Mouse (Mus musculus): Measurements from ENCODE around the gene Rapgef3.

Rapgef3 gene

DNA sequence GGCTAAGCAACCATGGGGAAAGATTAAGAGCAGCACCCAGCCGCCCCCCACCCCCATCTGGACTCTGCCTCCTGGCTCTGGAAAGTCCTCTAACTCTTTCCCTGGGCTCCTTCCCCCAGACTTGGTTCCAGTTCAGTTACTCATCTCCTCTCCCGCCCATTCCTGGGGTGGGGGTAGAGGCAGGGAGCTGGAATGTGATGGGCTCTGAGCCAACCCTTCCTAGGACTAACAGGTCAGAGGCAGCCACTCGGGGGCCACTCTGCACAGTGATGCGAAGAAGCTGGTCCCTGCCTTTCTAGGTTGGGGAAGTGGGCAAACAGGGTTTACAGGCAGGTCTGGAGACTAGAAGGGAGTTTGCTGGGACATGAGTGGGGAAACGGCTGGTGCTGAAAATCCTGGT, 5.3 kb upstream of the Rapgef3 start:
- no peak for DNase-seq (ENCODE audit: low read depth, low spot score)

DNA sequence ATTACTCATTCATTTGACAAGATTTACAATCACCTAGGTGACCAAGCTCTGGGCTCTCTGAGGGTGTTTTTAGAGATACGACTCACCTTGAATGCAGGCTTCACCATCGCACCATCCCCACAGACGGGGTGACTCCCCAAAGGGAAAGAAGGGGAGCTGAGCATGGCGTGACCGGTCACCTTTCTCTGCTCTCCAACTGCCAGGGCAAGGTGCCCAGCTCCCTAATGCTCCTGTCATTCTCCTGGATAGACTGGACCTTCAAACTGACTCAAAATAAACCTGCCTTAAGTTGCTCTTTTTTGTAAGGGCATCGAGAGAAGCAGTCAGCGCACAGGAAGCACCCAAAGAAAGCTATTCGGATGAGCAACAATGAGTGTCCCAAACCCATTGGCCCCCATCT, 2.5 kb upstream of the Rapgef3 start:
- no peak for DNase-seq (ENCODE audit: low read depth, low spot score)

DNA sequence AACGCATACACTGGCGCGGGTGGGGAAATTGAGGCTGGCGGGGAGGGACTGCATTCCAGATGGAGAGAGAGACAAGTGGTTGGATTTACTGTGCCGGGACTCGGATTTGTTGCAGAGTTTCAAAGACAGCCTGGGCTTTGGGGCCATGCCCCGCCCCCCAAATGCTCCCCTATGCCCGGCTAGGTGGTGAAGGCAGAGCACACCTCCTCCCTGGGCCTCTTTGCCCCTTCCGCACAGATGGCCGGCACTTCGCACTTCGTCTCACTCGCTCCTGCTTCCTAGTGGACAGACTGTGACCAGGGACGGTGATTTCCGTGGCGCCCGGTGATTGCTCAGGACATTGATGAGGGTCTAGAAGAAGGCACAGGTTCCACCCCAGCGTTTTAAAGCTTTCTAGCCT, 420 bp upstream of the Rapgef3 start:
- no peak for DNase-seq (ENCODE audit: low read depth, low spot score)

DNA sequence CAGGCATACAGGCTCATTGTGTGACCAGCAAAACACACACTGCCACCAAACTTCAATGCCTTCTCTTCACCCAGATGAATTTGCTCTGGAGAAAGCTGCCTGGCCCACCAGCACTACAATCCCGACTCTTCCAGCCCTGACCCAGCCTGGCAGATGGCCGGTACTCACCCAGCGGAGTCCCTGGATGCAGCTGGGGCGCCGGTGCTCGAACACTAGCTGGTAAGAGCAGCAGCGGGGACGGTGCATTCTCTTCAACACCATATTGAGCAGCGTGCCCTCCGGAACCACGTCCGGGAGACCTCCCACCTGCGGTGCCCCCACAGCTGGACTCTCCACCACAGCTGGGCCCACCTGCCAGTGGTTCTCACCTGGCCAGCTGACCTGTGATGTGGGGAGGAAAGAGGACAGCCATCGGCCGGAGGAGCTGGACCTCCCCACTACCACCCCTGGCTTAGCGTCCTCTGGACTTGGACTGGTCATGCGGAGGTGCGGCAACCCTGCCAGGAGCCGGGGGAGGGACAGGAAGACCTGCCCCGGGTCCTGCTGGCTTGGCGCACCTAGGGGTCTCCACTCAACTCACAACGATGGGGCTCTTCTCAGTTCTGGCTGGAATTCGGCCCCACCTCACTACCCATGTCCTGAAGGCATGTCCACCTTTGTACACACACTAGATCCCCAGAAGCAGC, 1.0 kb downstream of the Rapgef3 start:
- DNase-seq (ENCODE audit: low read depth, low spot score), result no peak

DNA sequence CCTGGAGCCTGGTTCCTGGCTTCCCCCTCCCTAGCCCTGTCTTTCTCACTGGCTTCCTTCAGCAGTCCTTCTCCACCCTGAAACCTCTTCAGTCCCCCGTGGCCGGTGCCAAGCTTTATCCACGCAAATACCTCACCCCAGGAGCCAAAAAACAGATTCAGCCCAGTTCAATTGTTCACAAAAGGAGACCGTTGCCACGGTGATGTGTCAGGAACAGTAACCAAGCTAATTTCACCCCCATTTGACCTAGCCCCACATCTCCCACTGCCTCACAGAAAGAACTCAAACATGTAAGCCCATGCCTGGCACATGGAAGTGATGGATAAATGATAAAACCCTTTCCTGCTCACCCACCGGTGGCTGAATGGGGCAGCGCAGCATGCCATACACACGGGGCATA, 1.6 kb downstream of the Rapgef3 start:
- no peak for DNase-seq (ENCODE audit: low read depth, low spot score)

DNA sequence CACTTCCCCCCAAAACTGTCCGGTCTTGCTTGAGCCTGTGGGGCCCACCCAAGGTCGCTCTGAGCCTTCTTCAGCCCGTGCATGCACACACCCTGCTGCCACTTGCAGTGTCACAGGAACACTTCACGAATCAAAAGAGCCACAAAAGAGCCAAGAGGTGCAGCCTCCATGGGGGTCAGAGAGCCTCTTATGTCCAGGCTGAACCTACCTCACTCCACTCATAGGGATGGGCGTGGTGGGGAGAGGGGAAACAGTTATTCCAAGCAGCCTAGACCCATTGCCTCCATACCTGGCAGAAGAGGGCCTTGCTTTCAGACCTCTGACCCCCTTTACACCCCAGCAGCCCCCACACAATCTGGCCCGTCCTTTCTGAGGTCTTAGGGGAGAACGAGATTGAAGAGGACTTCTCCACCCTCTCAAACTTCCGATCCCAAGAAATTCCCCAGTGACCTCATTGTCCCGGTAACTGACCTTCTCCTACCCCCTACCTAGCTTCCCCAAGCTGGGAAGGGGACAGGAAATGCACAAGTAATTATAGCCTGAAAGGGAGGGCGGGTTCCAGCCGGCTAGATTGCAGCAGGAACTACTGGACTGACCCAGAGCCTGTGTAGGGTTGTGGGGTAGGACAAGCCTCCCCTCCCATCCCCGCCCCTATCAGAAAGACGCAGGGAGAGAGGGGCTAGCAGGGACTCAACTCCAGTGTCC, 2.5 kb downstream of the Rapgef3 start:
- DNase-seq (ENCODE audit: low read depth, low spot score), result no peak

DNA sequence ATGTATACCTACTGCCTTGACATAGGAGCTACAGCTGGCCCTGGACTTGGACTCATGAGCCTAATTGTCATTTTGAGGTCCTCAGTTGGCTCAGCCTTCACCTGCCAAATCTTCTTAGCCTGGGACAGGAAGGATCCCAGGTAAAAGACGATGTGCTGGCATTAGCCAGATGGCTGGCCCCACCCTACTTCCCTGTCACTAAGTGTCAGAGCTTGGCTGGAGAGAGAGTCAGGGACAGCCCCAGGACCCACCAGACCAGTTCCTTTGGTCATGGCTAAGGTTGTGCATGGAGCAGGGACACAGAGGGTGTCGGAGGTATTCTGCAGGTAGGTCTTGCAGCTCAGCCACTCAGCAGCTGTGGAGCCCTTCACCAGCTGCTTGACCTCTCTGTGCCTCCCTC, 3.2 kb downstream of the Rapgef3 start:
- no peak for DNase-seq (ENCODE audit: low read depth, low spot score)

DNA sequence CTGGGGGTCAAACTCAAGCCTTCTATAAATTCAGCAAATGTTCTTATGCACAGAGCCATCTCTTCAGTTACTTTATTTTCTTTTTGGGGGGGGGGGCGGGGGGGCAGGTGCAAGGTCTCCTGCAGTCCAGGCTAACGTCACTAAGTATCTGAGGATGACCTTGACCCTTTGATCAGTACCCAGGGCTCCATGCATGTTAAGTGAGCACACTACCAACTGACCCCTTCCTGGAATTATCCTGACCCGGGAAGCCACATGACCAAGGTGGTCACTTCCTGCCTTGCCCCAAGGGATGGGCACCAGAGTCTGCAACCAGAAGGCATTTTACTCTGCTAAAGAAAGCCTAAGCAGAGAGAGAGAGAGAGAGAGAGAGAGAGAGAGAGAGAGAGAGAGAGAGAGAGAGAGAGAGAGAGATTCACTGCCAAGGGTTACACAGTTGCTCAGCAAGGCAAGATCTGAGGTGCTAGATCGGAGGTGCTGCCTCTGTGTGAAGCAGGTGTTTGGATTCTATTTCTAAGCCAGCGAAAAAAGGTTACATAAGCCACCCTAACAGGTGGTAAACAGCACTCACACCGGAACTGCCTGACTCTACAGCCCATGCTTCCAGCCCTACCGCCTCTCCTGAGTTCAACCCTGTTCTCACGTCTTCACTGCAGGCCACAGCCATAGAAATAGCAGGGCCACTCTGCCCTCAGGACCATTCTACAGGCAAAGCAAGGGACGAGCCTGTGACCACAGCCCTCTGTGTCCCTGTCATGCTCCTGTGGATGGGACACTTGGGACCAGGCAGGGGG, 4.3 kb downstream of the Rapgef3 start:
- no peak for DNase-seq (ENCODE audit: low read depth, low spot score)

DNA sequence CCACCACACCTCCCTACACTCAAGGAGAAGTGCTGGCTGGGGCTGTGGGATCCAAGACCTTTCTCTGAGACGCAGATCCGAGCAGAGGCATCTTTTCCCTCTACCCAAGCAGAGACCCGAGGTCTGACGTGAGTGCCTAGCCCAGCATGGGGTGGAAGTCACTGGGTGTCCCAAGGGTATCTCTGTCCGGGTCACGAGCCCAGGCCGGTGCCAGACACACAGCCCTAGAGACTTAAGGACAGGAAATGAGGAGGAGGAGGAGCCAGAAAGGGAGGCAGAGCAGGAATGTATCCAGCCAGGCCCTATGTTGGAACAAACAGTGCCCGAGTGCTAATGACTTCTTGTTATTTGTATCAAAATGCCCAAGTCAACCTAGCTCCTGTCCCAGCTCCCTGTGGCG, 5.0 kb downstream of the Rapgef3 start:
- no peak for DNase-seq (ENCODE audit: low read depth, low spot score)

DNA sequence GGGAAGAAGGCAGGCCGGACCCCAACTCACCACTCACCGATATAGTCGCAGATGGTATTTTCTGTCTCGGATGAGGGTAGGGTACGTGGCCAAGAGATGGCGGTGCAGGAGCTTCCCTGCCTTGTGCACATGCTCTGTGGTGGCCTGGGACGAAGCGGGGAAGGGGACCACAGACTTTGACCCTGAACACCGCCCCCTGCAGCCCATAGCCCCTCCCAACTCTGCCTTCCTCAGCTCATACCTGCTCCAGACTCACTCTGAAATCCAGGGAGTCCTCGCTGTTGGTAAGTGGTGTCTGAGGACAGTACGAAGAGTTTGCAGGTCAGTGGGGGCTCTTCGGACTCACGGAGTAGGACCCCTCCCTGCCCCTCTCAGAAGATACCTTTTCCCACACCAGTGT, 6.3 kb downstream of the Rapgef3 start:
- DNase-seq (ENCODE audit: low read depth, low spot score), result no peak

DNA sequence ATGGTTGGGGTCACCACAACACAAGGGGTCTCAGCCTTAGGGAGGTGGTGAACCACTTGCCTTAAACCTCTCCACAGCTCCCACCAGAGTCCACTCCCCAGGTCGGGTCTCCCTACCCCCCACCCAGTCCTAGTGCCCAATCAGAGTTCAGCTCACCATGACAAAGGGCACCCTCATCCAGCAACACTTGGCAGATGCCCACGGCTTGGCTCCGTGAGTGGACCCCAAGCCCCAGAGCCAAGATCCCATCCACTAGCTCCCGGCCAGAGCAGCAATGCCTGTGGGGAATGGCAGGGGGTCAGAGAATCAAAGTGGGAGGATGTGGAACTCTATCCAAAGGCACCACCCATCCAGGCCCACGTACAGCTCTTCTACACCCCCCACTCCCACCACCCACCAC, 6.8 kb downstream of the Rapgef3 start:
- DNase-seq (ENCODE audit: low read depth, low spot score), result no peak

DNA sequence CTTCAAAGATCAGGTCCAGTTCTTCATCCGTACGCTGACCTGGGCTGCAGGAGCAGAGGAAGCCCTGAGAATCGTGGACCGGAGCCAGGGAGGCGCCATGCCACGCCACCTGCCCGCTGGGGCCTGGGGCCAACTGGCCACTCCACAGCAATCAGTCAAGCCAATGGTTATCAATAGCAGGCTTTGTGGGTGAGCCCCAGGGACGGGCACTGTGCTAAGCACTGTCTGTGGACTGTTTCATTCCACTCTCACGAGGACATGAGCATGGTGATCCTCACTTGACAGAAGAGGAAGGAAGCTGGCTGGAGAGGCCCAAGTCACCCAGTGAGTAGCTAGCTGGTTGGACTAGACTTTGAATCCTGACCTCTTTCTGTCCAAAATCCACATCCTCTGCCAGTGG, 7.8 kb downstream of the Rapgef3 start:
- DNase-seq (ENCODE audit: low read depth, low spot score), result peak; percentile 62

DNA sequence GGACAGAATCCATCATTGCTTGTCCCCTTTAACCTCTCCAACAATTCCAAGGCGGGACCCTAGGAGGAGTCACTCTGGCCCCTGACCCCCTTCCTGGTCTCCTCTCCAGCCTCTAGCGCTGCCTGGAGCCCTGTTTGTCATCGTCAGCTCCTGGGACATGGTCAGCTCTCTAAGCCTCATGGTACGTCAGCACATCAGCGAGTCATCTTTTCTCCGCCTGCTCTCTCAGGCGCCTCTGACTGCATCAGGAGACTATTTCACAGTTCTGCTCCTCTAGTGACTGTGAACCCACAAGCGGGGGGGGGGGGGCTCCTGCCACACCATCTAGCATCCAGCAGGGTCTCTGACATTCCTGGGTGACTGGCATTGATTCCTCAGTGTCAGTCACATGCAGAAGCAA, 12.4 kb downstream of the Rapgef3 start:
- DNase-seq (ENCODE audit: low read depth, low spot score), result no peak

DNA sequence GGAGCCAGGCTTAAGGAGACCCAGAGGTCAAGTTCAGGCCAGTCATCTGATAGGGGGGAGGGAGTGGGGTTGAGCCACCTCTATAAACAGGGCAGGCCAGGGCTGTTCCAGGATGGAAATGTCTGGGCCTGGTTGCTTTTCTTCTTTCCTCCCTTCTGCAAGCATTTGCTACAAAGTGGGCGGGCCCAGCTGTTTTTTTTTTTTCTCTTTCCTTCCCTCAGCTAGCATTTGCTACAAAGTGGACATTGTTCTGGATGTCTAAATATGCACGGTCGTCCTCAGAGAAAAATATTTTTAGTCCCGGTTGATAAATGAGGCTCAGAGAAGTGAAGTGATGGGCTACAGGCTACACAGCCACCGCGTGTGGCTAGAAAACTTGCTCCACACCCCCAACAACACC, 13.3 kb downstream of the Rapgef3 start:
- DNase-seq (ENCODE audit: low read depth, low spot score), result no peak

DNA sequence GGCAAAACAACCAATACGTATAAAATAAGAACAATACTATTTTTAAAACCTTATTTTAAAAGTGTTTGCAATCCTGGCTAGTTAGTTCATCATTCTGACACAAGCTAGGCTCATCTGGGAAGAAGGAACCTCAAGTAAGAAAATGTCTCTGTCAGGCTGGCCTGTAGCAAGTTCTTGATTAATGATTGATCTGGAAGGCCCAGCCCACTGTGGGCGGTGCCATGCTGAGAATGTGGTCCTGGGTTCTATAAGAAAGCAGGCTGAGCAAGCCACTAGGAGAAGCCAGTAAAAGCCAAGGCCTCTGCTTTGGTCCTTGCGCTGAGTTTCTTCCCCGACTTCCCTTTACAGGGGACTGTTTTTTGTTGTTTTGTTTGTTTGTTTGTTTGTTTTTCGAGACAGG, 15.3 kb downstream of the Rapgef3 start:
- no peak for DNase-seq (ENCODE audit: low read depth, low spot score)

DNA sequence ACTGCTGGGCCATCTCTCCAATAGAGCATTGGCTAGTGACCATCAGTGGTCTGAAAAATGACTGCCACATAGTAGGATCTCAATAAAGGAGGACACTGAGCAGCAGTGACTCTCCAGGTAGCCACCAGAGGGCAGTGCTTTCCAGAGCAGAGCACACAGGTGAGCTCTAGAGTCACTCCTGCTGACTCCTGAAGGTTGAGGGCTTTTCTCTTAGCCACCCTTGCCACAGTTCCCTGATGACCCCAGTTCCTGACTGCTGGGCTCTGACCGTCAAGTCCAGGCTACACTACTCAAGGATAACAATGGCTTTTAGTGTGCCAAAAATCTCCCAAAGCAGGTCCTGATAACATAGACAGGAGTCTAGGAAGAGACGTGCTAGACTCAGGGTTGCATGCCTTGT, 16.1 kb downstream of the Rapgef3 start:
- DNase-seq (ENCODE audit: low read depth, low spot score), result no peak

DNA sequence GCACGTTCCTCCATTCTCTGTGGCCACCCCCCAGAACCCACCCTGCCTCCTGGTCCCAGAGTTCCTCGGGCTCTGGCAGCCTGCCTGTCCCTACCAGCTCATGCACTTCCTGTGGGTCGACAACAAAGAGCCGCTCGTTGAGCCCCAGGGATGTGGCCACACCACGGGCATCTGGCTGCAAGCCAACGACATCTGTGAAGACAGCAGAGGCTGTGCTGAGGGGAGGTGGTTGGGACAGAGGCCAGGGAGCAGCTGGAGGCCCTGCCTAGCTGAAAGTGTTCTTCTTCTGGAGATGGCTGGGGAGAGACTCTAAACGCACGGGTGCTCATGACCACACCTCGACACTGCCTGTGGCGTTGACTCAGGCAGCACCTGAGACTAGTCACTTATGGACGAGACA, 17.1 kb downstream of the Rapgef3 start:
- peak; percentile 69 for DNase-seq (ENCODE audit: low read depth, low spot score)

DNA sequence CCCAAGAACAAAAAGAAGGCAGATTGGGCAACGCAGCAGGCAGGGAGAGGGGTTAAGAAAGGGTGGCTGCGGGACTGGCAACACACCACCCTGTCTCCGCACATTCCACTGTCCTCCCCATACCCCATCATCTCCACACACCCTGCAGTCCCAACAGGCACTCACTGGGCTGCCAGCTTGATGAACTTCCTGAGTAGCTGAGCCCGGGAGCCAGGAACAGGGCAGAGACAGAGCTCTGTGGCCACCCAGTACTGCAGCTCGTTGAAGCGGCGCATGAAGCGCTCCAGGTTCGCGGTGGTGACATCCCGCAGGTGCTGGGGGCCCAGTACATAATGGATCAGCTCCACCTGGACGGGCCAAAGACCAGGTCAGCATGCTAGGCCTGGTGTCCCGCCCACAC, 17.9 kb downstream of the Rapgef3 start:
- DNase-seq (ENCODE audit: low read depth, low spot score), result no peak

DNA sequence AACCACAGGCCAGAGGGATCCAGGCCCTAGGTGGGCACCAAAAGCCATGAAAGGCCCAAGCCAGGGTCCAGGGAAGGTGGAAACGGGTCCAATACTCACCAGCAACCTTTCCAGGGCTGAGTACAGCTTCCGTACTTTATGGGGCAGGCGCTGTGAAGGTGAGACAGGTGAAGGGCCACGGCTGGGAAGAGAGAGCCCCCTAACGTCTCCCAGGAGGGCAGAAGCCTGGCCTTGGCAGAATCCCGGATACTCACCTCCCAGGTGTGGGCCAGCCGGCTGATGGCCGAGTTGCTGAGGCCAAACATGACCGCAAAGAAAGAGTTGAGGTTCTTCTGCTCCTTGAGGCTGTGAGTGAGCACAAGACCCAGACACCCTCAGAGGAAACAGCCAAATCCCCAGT, 18.4 kb downstream of the Rapgef3 start:
- no peak for DNase-seq (ENCODE audit: low read depth, low spot score)

DNA sequence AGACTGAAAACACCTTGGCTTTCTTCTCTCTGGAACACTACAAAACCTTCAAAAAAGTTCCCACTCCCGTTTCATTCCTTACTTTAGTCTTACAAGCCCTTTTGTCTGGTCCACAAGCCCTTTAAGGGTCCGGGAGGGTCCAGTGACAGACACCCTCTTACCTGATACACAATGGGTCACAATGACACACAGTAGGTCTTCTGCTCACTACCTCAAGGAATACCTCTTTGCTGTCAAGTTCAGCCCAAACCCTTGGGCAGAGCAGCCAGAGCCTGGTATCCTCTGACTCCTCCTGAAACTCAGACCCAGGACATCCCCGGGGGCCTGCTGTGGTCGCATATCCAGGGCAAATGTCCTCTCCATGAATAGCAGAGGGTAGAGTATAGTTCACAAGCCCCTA, 18.8 kb downstream of the Rapgef3 start:
- no peak for DNase-seq (ENCODE audit: low read depth, low spot score)

DNA sequence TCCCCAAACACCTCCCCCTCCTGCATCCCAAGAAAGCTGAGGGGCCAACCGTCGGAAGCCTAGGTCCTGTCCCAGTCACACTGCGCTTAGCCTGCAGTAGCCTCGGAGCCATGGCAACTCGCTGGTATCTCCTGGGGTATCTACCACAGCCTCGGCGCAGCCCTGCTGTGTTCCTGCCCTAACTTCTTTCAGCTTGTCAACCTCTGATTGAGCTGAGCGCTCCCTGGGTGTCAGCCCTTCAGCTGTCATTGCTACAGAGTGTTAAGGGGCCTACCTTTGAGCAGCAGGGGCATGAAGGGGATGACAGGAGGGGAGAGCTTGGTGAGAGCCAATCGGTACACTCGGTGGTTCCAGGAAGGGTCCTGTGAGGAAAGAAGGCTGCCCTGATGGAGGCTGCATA, 19.5 kb downstream of the Rapgef3 start:
- no peak for DNase-seq (ENCODE audit: low read depth, low spot score)

DNA sequence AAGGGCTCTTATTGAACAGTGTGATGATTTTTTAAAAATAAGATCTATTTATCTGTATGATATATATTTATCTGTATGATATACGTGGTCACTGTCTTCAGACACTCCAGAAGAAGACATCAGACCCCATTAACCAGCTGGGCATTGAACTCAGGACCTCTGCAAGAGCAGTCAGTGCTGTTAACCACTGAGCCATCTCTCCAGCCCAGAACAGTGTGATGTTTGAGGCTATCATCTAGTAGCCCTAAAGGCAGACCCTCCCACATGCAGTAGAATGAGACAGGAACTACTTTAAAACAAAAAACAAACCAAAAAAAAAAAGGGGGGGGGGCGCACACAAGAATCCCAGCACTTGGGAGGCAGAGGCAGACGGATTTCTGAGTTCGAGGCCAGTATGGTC, 20.3 kb downstream of the Rapgef3 start:
- DNase-seq (ENCODE audit: low read depth, low spot score), result no peak

DNA sequence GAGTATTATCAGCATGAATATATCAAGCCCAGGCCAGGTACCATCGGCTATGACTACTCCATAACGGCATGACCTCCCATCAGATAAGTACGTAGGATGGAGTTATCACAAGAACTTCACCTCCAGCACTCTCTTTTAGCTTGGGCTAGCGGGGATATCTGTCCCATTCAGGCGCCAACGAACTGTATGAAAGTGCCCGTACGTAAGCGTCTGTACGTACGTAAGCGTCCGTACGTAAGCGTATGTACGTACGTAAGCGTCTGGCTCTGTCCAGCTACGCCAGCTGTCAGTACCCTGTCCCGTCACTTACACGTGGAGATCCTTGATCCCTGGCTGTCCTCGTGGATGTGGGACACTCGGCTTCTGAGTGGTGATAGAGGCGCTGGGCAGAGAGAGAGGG, 21.0 kb downstream of the Rapgef3 start:
- no peak for DNase-seq (ENCODE audit: low read depth, low spot score)
